Mouse (Mus musculus): Measurements from ENCODE around the gene Psd. TPM values are rescaled to one million over a fixed set of nuclear protein-coding genes. Genes with fewer than 3 reads are reported as not detected.

Gene Psd
- total and polyA plus RNA-seq, 3 experiments: 7.3 to 13.7 (median 7.9) TPM

DNA sequence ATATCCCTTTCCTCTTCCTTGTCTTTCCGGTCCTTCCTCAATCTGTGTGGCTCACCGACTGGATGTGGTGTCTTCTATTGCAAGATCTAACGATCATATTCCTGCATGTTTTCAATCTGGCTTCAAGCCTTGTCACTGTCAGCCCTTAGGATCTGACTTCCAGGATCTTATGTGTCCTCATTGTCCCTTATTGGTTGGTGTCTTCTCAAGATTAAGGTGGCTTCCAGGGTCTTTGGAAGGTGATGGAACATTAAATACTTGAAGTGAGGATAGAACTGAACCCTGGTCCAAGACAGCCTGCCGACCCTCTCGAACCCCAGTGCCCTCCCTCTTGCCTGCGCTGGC lies 12.0 kb upstream of the Psd start:
- DNase-seq: no peak

DNA sequence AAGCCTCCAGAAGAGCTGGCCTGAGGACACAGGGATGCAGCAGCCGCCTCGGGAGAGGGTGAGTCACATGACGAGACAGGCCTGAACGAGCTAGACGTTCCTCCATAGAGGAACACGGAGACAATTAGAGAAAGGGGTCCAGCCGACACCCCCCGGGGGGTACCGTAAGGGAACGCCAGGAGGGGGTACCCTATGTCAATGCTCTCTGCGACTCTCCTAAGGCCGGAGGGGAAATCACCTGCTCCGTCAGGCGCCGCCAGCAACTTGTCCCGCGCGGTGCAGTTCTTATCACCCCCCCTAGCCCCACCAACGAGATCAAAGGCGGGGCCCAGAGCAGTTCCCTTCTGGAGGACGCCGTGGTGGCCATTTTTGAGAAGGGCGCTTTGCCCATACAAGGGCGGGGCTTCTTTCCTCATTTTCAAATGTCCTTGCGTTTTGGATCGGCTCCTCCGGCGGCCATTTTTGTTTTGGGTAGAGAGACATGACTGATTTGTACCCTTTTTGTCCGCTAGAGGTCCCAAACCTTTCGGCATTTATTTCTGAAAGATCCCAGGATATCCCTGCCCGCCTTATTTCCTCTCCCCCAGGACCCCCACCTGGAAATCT lies 11.5 kb upstream of the Psd start, which contains the start of gene Cuedc2:
Cuedc2 (minus strand) TSS at position 372 of the 606 bp plus-strand sequence.
- DNase-seq: peak; percentile 97

DNA sequence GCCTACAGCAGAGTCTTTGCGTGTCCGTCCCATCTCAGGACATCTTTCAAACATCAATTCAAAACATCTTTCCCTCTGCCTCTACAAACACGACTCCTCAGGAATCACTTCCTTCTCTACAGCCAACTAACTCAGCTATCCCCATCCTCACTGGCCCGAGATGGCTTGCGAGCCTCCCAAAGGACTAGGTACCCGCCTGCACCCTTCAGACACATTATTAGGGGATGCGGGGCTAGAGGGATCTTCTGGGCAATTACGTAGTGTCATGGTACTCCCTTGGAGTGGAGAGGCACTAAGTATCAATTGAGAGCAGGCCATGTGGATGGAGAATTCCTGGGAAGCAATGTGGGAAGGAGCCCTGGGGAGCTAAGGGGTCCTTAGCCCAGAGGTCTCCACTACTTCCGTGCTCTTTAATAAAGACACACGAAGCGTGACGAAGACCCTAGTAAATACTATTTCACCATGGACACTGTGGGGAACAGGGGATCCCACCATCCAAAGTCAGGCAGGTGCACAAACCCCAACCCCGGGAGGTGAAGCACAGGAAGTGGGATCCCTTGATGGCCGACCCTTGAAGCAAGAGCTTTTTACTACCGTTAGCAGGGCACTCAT lies 10.9 kb upstream of the Psd start:
- no peak for DNase-seq

DNA sequence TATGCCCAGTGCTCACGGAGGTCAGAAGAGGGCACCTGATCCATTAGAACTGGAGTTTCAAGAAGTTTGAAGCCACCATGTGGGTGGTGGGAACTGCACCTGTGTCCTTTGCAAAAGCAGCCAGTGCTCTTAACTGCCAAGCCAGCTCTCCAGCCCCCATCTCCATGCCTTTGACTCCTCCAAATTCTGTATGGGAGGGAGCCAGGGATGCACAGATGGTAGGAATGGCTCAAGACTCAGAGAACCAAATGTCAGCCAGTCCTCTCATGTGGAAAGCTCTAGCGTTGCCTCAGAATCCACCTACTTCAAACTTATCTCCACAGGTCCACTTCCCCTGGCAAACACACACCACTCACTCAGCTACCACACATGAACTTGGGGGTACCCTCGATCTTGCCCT lies 7.0 kb upstream of the Psd start:
- no peak for DNase-seq

DNA sequence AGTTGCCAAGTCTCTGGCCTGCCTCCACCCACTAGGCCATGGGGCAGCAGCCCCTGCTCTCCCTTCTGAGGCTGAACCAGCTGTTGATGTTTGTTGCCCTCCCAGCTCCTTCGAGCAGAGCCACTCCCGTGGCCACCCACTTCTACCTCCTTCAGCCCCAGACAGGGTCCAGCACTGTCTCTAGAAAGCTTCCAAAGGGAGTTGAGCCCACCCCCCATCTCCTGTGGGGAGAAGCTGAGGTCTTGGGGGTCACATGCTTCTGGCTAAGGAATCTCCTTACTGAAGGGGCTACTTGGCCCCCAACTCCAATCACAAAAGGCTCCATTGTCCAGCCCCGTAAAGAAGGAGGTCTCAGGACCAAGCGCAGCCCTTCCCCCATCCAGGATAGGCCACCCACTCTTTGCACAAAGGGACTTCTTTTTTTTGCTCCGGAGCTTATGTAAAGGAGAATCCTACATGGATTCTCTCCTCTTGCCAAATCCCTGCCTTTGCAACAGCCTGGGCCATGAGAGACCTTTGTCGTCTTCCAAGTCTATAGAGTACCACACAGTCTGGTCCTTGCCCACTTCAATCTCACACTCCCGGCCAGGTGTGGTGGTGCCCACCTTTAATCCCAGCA lies 5.9 kb upstream of the Psd start:
- no peak for DNase-seq

DNA sequence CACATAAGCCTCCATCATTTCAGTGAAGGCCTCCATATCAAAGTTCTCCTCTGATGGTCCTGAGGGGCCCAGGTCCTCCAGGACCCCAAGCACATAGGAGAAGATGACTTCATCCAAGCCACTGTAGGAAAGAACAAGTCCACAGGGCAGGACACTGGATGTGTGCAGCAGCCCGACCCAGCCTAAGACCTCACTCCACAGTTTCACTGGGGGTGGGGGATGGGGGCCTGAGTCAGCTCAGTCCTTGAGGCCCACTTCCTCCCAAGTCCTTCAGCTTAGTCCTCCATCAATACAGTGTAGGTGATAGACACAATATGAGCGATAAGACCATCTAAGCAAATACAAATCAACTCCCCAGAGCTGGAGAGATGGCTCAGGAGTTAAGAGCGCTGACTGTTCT lies 5.0 kb upstream of the Psd start:
- DNase-seq: no peak

DNA sequence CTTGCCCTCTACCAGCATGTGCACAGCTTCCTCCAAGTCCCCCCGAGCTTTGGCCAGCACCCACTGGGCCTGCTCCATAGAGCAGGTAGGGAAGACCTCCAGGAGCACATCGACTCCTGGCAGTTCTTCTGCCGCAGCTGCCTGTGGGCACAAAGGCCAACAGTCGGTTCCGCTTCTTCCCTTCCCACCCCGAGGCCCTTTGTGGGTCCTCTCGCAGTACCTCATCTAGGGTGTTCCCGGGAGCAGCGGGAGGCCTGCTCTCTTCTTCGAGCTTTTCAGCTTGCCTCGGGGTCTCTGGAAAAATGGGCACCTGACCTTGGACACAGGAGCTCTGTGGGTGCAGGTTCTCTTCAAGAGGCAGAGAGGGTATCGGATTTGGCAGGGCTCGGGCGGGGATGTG lies 4.4 kb upstream of the Psd start:
- no peak for DNase-seq

DNA sequence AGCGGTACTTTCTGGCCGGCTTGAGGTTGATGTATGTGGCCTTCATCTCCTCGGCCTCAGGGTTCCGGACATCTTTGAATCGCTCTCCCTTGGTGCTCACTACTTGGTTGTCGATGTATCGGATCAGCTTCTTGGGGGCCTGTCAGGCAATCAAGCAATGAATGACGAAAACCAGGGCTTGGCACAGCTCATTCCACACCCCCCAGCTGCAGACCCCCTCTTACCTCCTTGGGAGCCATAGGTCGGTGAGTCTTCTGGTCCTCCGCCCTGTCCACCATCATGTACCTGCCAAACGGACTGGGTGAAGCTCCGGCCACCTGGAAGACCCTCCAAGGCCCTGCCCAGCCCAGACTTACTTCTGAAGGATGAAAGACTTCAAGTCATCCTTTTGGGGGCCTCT lies 3.7 kb upstream of the Psd start:
- DNase-seq: no peak

DNA sequence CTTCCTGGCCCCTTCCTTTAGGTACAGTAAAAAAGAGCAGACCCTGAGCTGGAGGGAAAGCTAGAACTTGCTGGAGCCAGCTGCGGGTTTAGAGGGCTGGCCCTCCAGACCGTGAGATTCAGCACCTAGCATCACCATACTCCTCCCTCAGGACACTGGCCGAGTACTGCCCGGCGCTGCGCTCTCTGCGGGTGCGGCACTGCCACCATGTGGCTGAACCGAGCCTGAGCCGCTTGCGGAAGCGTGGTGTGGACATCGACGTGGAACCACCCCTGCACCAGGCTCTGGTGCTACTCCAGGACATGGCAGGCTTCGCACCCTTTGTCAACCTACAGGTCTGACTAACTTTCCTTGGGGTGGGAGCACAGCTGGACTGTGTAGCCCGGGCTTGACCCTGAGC lies 3.0 kb upstream of the Psd start:
- peak; percentile 91 for DNase-seq

DNA sequence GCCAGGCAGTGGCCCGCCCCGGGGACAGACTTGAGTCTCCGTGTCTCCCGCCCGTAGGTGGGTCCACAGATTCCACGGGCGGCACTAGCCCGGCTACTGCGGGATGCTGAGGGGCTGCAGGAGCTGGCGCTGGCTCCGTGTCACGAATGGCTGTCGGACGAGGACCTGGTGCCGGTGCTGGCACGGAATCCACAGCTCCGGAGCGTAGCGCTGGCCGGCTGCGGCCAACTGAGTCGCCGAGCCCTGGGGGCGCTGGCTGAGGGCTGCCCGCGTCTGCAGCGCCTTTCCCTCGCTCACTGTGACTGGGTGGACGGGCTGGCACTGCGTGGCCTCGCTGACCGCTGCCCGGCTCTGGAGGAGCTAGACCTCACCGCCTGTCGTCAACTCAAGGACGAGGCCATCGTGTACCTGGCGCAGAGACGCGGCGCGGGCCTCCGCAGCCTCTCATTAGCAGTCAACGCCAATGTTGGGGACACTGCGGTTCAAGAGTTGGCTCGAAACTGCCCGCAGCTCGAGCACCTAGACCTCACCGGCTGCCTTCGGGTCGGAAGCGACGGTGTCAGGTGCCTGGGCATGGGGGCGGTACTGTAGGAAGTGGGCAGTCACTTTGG lies 2.2 kb upstream of the Psd start:
- DNase-seq: no peak

DNA sequence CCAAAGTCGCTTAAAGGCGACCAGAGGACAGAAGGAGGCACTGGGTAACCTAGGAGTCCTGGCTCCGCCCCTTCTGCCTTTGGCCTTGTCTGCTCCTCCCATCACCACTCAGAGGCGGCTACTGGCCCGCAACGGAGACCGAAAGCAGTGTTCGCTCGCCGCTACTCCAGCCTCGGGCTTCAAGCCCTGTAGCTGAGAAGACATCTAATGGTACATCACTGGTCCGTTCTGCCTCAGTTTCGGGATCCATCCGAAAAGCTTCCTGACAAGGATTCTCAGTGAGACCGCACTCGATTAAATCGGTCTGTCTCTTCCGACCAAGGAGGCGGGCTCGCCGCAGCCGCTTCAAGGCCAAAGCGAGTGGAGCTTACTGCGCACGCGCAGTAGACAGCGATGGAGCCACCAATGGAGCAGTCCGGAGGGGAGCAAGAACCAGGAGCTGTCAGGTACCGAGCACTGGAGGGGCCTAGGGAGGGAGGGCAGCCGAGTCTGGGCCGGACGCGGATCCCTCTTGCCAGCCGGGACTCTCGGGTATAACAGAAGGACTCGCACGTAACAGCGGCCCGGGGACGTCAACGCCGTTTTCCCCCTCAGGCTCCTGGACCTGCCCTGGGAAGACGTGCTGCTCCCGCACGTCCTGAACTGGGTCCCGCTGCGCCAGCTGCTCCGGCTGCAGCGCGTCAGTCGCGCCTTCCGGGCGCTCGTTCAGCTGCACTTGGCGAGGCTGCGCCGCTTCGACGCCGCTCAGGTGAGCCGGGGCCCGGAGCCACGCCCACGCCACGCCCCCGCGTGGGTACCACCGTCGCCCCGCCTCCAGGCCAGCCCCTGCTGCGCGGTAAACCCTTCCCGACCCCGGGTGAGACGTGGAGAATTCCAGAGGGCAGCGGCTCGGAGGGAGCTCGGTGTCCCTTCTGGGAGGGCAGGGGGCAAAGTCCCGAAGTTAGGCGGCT lies 1.4 kb upstream of the Psd start, which contains the start of gene Fbxl15:
Fbxl15 (plus strand) TSS at position 104 of the 950 bp plus-strand sequence.
- DNase-seq: peak; percentile 95

DNA sequence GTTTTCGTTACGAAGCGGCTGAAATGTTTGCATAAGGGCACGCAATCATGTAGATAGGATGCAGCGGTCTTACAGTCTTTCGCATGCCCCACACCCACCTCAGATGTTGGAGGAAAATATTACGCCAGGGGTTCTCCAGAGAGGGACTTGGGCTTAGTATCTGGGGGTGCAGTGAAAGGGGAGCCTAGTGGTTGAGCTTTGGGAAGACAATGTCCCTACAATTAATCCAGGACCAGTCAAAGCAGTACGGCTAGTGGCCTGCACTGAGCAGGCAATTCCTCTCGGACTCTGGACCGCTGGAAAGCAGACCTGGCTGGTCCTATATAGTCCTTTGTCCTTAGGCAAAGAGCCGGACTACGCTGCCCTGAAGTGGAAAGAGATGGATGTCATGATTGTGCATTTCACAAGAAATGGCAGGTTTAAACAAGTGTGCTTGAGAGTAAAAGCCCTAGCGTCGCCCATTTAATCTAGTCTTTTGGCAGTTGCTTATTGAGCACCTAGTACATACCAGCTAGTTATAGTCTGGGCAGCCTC lies 642 bp upstream of the Psd start:
- DNase-seq: no peak

DNA sequence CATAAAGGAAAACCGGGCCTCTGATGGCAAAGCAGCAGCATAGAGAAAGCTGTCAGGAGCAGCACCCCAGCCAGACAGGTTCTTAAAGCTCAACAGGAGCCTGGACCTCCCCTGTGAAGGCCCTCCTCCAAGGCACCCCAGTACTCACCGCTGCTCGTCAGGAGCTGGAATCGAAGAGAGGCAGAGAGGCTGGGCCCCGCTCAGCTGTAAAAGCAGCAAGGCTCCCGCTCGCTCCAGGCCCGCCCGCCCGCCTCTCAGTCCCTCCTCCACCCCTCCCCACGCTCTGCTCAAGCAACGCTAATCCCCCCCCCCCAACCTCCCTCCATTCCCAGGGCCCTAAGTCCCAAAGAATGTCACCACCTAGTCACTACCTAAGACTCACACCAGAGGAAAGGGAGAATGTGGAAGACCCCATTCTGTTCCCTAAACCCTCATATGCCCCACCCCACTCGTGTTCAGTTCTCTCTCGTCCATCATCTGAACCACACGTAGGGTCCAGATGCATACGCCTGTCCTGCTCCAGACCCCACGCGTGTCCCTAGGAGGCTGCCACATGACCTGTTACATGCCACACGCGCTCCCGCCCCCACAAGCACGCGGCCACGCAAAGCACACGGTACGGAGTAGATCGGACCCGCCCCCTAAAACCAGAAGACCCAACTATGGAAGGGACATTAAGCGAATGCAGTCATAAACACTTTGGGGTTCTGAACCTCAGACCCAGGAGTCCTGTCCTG lies 769 bp downstream of the Psd start:
- no peak for DNase-seq

DNA sequence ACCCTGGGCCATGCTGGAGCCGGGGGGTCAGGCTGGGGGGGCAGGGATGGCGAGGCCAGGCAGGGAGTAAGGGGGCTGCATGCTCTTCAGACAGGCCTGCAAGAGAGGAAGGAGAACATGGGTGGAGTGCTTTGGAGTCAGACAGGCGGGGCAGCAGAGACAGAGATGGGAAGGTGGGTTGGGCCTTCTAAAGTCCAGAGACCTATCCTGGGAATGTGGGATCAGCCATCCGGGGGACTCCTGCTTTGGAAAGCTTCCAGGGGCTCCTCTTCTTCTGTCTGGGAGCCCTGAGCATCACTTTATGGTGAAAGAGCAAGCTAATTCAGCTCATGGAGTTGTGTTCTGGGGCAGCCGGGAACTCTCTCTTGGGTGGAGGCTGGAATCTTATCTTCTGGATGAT lies 2.0 kb downstream of the Psd start:
- no peak for DNase-seq

DNA sequence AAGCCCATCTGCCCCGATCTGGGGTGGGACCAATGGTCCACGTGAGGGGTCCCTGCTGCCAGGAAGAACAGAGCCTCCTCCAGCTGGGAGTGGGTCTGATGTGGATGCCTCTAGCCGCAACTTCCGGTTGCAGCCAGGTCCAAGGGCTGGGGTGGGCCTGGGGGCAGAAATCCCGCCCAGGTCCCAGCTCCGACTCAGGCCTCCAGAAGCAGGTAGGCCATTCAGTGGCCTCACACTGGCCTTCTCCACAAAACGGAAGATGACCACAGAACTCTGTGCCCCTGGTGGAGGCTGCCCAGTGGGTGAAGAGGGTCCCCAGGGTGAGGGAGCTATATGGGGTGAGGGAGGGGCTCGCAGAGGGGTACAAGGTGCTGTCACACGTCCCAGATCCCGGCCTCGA lies 2.6 kb downstream of the Psd start:
- DNase-seq: no peak

DNA sequence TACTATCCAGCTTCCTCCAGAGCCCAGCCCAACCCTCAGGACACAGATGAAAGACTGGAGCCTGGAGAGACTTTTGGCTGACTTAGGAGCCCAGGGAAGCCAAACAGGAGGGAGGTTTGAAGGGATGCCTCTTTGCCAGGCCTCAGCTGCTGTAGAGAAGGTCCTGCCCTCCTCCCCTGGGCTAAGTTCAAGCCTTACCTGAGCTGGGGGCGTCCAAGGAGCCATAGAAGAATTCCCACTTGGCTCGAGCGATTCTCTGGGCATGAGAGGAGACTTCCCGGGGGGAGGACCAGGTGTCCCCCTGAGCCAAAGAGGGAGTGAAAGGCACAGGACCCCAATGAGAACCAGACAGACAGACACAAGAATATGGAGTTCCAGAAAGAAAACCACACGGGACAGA lies 3.2 kb downstream of the Psd start:
- no peak for DNase-seq

DNA sequence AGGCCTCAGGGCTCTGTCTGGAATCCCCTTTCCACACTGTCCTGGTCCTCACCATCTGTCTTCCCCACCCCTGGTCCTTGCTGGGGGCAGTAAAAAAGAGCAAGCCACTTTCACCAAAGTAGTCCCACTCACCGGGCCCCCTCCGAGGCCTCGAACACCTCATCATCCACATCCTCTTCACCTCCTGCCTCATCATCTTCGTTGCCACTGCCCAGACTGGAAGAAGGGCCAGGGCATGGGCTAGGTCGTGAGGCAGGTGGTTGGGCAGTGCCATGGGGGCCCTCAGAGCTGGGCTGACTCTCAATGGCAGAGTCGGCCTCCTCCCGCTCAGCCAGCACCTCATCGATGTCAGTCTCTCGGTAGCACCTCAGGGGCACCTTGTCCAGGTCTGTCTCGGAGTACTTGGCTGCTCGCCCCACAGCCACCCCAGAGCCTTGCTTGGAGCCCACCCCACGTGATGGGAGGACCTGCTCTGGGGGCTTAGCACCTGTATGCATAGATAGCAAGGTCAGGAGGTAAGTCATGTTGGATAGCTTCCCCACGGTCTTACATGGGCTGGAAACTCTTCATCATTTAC lies 3.9 kb downstream of the Psd start:
- no peak for DNase-seq

DNA sequence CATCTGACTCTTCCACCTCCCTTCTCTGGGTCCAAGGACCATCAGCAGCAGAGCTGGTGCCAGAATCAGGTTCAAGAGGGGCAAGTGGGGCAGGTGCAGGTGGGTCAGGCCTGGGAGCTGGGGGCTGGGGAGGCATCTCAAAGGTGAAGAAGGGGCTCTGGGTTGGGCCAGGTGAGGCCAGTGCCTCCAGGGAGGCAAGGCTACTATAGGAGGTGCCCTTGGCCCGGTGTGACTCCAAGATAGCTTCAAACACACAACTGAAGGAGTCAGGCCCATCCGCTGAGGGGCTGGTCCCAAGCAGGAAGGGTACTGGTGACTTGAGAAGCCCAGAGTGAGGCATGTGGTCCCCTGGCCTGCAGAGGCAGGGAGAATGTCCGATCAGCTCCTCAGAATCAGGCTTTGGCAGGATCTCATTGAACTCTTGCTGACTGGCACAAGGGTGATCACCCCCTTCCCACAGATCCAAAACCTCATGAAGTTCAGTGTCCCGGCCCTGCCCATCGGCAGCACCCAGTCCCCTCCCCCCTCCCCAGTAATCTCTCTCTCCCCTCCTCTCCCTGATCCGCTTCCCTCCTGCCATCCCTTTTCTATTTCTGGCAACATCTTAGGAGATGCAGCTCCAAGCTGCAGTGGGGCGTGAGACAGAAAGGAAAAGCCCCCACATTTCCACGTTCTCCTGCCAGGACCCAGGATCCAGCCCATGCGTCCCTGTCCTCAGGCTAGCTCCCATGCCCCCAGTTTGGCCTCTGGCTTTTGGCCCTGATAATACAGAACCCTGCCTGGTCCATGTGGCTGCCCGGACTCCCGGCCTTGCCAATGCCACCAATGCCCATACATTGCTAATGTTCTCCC lies 4.6 kb downstream of the Psd start:
- no peak for DNase-seq

DNA sequence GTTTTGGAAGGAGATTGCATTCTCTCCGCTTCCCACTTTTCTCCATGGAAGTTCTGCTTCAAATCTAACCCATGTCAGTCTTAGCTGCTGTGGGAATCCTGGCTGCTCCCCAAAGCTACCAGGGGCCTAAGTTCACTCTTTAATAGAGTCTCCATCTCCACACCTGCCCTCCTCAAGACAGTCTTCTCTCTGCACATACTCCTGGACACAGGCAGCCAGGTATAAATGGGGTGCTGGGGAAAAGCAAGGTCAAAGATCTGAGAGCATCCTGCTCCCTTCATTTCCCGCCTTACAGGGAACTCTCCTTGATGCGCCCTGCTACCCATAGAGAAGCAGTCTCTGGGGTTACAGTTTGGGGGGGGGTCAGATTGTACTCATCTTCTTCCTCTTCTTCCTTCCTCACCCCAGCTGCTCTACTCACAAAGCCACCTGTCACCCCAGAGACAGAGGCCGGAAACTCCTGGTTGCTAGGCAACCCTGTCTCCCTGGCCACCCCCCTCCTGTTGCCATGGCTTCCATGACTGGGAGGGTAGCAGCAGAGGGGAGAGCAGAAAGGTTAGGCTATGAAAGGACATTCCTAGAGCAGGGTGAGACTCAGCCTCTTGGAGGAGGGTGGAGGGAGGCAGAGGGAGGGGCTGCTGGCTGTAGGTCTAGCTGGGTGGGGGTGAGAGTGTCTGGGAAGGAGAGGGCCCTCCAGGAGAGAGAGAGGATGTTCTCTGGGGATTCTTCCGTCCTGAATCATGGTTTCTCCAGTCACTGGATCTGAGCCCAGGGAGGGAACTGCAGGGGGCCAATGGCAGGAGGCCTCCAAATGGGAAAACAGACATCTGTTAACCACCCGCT lies 5.6 kb downstream of the Psd start:
- DNase-seq: no peak
